Comparison of ENCODE assay signal across 12 mouse cellular contexts in genomic region chr12:108630741-108631688, GRCm38 (mm10).
DNase-seq lines count a peak whose midpoint lies in the region; ATAC-seq and TF ChIP-seq lines count a peak whose summit lies in the region.
"Had no signal": no experiment of that assay in that cellular context is flagged by ENCODE, and none has a peak within 500 bp of the region (broad histone marks: within the 10 kb centered on the region; RNA-seq: fewer than 3 reads in every experiment).

No protein-coding gene starts in this region.

- H3K27ac ChIP-seq in heart, embryonic 10.5 days: peak overlapping the region; percentile 47; the same call in 1 of the 2 replicates
- peak overlapping the region; percentile 72 for H3K27ac ChIP-seq in bone marrow macrophage, adult 2 months (ENCODE audit: insufficient read depth, low read depth, low read length)
- peak overlapping the region; percentile 48; the same call in 1 of the 2 replicates for H3K27ac ChIP-seq in liver, embryonic 16.5 days (ENCODE audit: low read length)
- H3K27ac ChIP-seq in gastrocnemius, adult 2 months: no peak overlapping the region
- no peak overlapping the region for H3K27ac ChIP-seq in forebrain, postnatal 0 days (ENCODE audit: low read depth, low read length)
- H3K27ac ChIP-seq: midbrain, embryonic 15.5 days had no signal

- 71% methylated on average over 6 of the region's 6 CpGs for WGBS in heart, embryonic 10.5 days
- WGBS in liver, embryonic 16.5 days (ENCODE audit: insufficient replicate concordance): 33% methylated on average over 6 of the region's 6 CpGs
- 91% methylated on average over 6 of the region's 6 CpGs for WGBS in forebrain, postnatal 0 days

- ATAC-seq in liver, embryonic 16.5 days (ENCODE audit: low read depth): peak; percentile 63
- ATAC-seq in forebrain, postnatal 0 days: no peak
- ATAC-seq: midbrain, embryonic 15.5 days had no signal

- no peak for TF ChIP-seq CTCF in bone marrow macrophage, adult 2 months (IDR thresholded peaks at IDR 0.05; ENCODE audit: low read depth, low read length)
- no peak for TF ChIP-seq CTCF in gastrocnemius, adult 2 months (IDR thresholded peaks at IDR 0.05)
- no peak for TF ChIP-seq CTCF in forebrain, postnatal 0 days (IDR thresholded peaks at IDR 0.05; ENCODE audit: low read depth)

- H3K4me2 ChIP-seq in liver, embryonic 16.5 days (ENCODE audit: low read depth, low read length): no peak overlapping the region
- no peak overlapping the region for H3K4me2 ChIP-seq in forebrain, postnatal 0 days (ENCODE audit: low read depth)
- H3K4me2 ChIP-seq: midbrain, embryonic 15.5 days had no signal

- no peak for DNase-seq in heart, embryonic 10.5 days (ENCODE audit: low spot score)
- DNase-seq in heart, adult 8-10 months (ENCODE audit: low spot score): no peak
- DNase-seq in splenic B cell, adult 2 months (ENCODE audit: low read depth, low spot score): peak; percentile 66
- DNase-seq in gastrocnemius, postnatal 4 days (ENCODE audit: low spot score in 2 of 2): no peak
- no peak for DNase-seq in gastrocnemius, adult 2 months
- no peak for DNase-seq in forebrain, postnatal 0 days
- DNase-seq: gastrocnemius, postnatal 36 days; kidney, adult 11 months; right cerebral cortex, postnatal 14 days had no signal

- intact Hi-C loops in gastrocnemius, adult 2 months (cut with DNase I): no loop called here

- TF ChIP-seq POLR2A in bone marrow macrophage, adult 2 months (IDR thresholded peaks at IDR 0.05; ENCODE audit: borderline replicate concordance, low read depth, low read length): no peak

- peaks cover 35% of the 10 kb centered on the region for H3K4me1 ChIP-seq in heart, embryonic 10.5 days
- peaks cover 55% of the 10 kb centered on the region for H3K4me1 ChIP-seq in bone marrow macrophage, adult 2 months (ENCODE audit: control insufficient read depth, insufficient read depth, low read length)
- H3K4me1 ChIP-seq in liver, embryonic 16.5 days (ENCODE audit: control insufficient read depth, low read depth, low read length): peaks cover 10% of the 10 kb centered on the region
- no peaks in the 10 kb centered on the region for H3K4me1 ChIP-seq in forebrain, postnatal 0 days (ENCODE audit: insufficient read depth)

- H3K4me3 ChIP-seq in heart, embryonic 10.5 days: no peak overlapping the region
- no peak overlapping the region for H3K4me3 ChIP-seq in bone marrow macrophage, adult 2 months (ENCODE audit: insufficient read depth, low read length)
- no peak overlapping the region for H3K4me3 ChIP-seq in liver, embryonic 16.5 days (ENCODE audit: low read depth, low read length)
- no peak overlapping the region for H3K4me3 ChIP-seq in gastrocnemius, adult 2 months
- H3K4me3 ChIP-seq in forebrain, postnatal 0 days (ENCODE audit: low read depth, low read length): no peak overlapping the region
- H3K4me3 ChIP-seq: midbrain, embryonic 15.5 days had no signal

- H3K36me3 ChIP-seq in heart, embryonic 10.5 days: 0 out of 2 replicates have a peak, but pooled peaks cover 3% of the 10 kb centered on the region
- H3K36me3 ChIP-seq in liver, embryonic 16.5 days (ENCODE audit: control insufficient read depth, insufficient read depth): no peaks in the 10 kb centered on the region
- no peaks in the 10 kb centered on the region for H3K36me3 ChIP-seq in splenic B cell, adult 2 months (ENCODE audit: control insufficient read depth, insufficient read depth, low read length, poor library complexity, severe bottlenecking)
- no peaks in the 10 kb centered on the region for H3K36me3 ChIP-seq in forebrain, postnatal 0 days (ENCODE audit: insufficient read depth)

- no peaks in the 10 kb centered on the region for H3K9me3 ChIP-seq in heart, embryonic 10.5 days
- H3K9me3 ChIP-seq in liver, embryonic 16.5 days (replicated peaks; ENCODE audit: control insufficient read depth, low read length): no peaks in the 10 kb centered on the region
- H3K9me3 ChIP-seq in forebrain, postnatal 0 days (ENCODE audit: low read length): no peaks in the 10 kb centered on the region
- H3K9me3 ChIP-seq: midbrain, embryonic 15.5 days had no signal

- no peaks in the 10 kb centered on the region for H3K27me3 ChIP-seq in heart, embryonic 10.5 days (ENCODE audit: insufficient read depth, poor library complexity, severe bottlenecking)
- no peaks in the 10 kb centered on the region for H3K27me3 ChIP-seq in liver, embryonic 16.5 days (ENCODE audit: control insufficient read depth, insufficient read depth, low read depth, low read length)
- no peaks in the 10 kb centered on the region for H3K27me3 ChIP-seq in splenic B cell, adult 2 months (ENCODE audit: control insufficient read depth, insufficient read depth, low read length, poor library complexity, severe bottlenecking)
- no peaks in the 10 kb centered on the region for H3K27me3 ChIP-seq in forebrain, postnatal 0 days (ENCODE audit: insufficient read depth, low read length)
- H3K27me3 ChIP-seq: midbrain, embryonic 15.5 days had no signal

- no peak overlapping the region for H3K9ac ChIP-seq in liver, embryonic 16.5 days (ENCODE audit: low read depth, low read length)
- H3K9ac ChIP-seq in forebrain, postnatal 0 days: no peak overlapping the region
- H3K9ac ChIP-seq: midbrain, embryonic 15.5 days had no signal

Comparison
In these comparisons a context has a peak if more than half of its experiments do, and no peak if none do; other contexts are left out.
1. H3K27ac ChIP-seq: peak in heart, embryonic 10.5 days (single experiment), bone marrow macrophage, adult 2 months (single experiment) and liver, embryonic 16.5 days (single experiment); none in gastrocnemius, adult 2 months (single experiment) and forebrain, postnatal 0 days (single experiment).